Mouse (Mus musculus): Measurements from ENCODE around the gene Padi4.

Gene Padi4

GRCm38 (mm10) chr4:140774025-140774800 is at the start of gene Padi4:
Gene Padi4, minus strand, starts transcription at chr4:140774236.
- in situ Hi-C loops (cut with MboI; ENCODE audit: unreplicated experiment in 2 of 2): no loop called here

GRCm38 (mm10) chr4:140821988-140822387 is 48.0 kb upstream of the Padi4 start:
- in situ Hi-C loops (cut with MboI; ENCODE audit: unreplicated experiment in 2 of 2): loop anchor here (10.0 kb wide), 1 partner anchor 133 kb away; no protein-coding TSS in a partner anchor

- in situ Hi-C loops (cut with MboI; ENCODE audit: unreplicated experiment in 2 of 2): no loop called here
These were observed 43.4 kb upstream of the Padi4 start for GRCm38 (mm10) chr4:140817413-140817812.

GRCm38 (mm10) chr4:140815996-140816917 is 42.2 kb upstream of the Padi4 start:
- in situ Hi-C loops (cut with MboI; ENCODE audit: unreplicated experiment in 2 of 2): no loop called here

- in situ Hi-C loops (cut with MboI; ENCODE audit: unreplicated experiment in 2 of 2): no loop called here
These were observed 41.5 kb upstream of the Padi4 start for GRCm38 (mm10) chr4:140815496-140815895.

- in situ Hi-C loops (cut with MboI; ENCODE audit: unreplicated experiment in 2 of 2): no loop called here
These were observed 40.5 kb upstream of the Padi4 start for GRCm38 (mm10) chr4:140814241-140815225.

GRCm38 (mm10) chr4:140813358-140814185 is 39.5 kb upstream of the Padi4 start:
- in situ Hi-C loops (cut with MboI; ENCODE audit: unreplicated experiment in 2 of 2): no loop called here

- in situ Hi-C loops (cut with MboI; ENCODE audit: unreplicated experiment in 2 of 2): no loop called here
These were observed 38.6 kb upstream of the Padi4 start for GRCm38 (mm10) chr4:140812609-140813008.

GRCm38 (mm10) chr4:140812191-140812590 is 38.2 kb upstream of the Padi4 start:
- in situ Hi-C loops (cut with MboI; ENCODE audit: unreplicated experiment in 2 of 2): no loop called here

GRCm38 (mm10) chr4:140810458-140811260 is 36.6 kb upstream of the Padi4 start, which contains the start of gene Padi3:
Gene Padi3, minus strand, starts transcription at chr4:140810648.
- in situ Hi-C loops (cut with MboI; ENCODE audit: unreplicated experiment in 2 of 2): no loop called here

- in situ Hi-C loops (cut with MboI; ENCODE audit: unreplicated experiment in 2 of 2): no loop called here
These were observed 35.1 kb upstream of the Padi4 start for GRCm38 (mm10) chr4:140809118-140809517.

- in situ Hi-C loops (cut with MboI; ENCODE audit: unreplicated experiment in 2 of 2): no loop called here
These were observed 30.6 kb upstream of the Padi4 start for GRCm38 (mm10) chr4:140804601-140805000.

- in situ Hi-C loops (cut with MboI; ENCODE audit: unreplicated experiment in 2 of 2): no loop called here
These were observed 27.3 kb upstream of the Padi4 start for GRCm38 (mm10) chr4:140801364-140801763.

- in situ Hi-C loops (cut with MboI; ENCODE audit: unreplicated experiment in 2 of 2): no loop called here
These were observed 22.8 kb upstream of the Padi4 start for GRCm38 (mm10) chr4:140796786-140797185.

GRCm38 (mm10) chr4:140794678-140795077 is 20.6 kb upstream of the Padi4 start:
- in situ Hi-C loops (cut with MboI; ENCODE audit: unreplicated experiment in 2 of 2): loop anchor here in 1 of 2 experiments (5.0 kb wide), 1 partner anchor 108 kb away; no protein-coding TSS in a partner anchor

GRCm38 (mm10) chr4:140793795-140794194 is 19.8 kb upstream of the Padi4 start:
- in situ Hi-C loops (cut with MboI; ENCODE audit: unreplicated experiment in 2 of 2): loop anchor here in 1 of 2 experiments (5.0 kb wide), 1 partner anchor 109 kb away; no protein-coding TSS in a partner anchor

- in situ Hi-C loops (cut with MboI; ENCODE audit: unreplicated experiment in 2 of 2): loop anchor here in 1 of 2 experiments (5.0 kb wide), 1 partner anchor 110 kb away; no protein-coding TSS in a partner anchor
These were observed 18.5 kb upstream of the Padi4 start for GRCm38 (mm10) chr4:140792584-140792983.

GRCm38 (mm10) chr4:140791071-140791470 is 17.0 kb upstream of the Padi4 start:
- in situ Hi-C loops (cut with MboI; ENCODE audit: unreplicated experiment in 2 of 2): loop anchor here in 1 of 2 experiments (5.0 kb wide), 1 partner anchor 111 kb away; no protein-coding TSS in a partner anchor
